Mouse (Mus musculus) CH12.LX (cell line): ENCODE results near the gene Serinc5. TPM values are rescaled to one million over a fixed set of nuclear protein-coding genes. Genes with fewer than 3 reads are reported as not detected.

Experiments used
- DNase-seq: peaks from one replicate; pipeline ENCODE4 v3.0.0-alpha.2; 2013; ENCODE audit errors: extremely low read depth
- H3K27ac ChIP-seq: 2 replicates; pipeline ENCODE4 v1.5.1; 2012; ENCODE audit warnings: low read depth, mild to moderate bottlenecking, control low read depth, moderate library complexity; ENCODE audit not compliant: insufficient read depth
- H3K27me3 ChIP-seq: replicated peaks from 2 replicates; pipeline ENCODE3; 2012; ENCODE audit warnings: inconsistent platforms
- H3K36me3 ChIP-seq, 2 experiments: replicated peaks in 1 of 2; 2 replicates each; pipeline versions ENCODE3 to v1.6.1; 2012; ENCODE audit warnings: inconsistent platforms in 1 of 2, low read length in 1 of 2, mild to moderate bottlenecking in 1 of 2, mixed read lengths in 1 of 2, moderate library complexity in 1 of 2; ENCODE audit not compliant: control insufficient read depth in 1 of 2, insufficient read depth in 1 of 2
- H3K4me1 ChIP-seq, 2 experiments: 2 replicates each; pipeline ENCODE4 v1.6.1; 2012; ENCODE audit warnings: inconsistent platforms in 1 of 2, moderate library complexity in 1 of 2; ENCODE audit not compliant: insufficient read depth in 2 of 2, control insufficient read depth in 1 of 2
- H3K4me2 ChIP-seq: 2 replicates; pipeline ENCODE4 v1.6.1; 2012; ENCODE audit warnings: low read depth, mild to moderate bottlenecking, control low read depth; ENCODE audit not compliant: poor library complexity, insufficient read depth, severe bottlenecking
- H3K4me3 ChIP-seq, 3 experiments: fragments of 150-350 bp in 1 of 3; sonication (generic) in 1 of 3; replicated peaks in 1 of 3; 2 replicates each; pipeline versions ENCODE3 to v1.5.1; 2011 to 2012; ENCODE audit warnings: low read depth in 2 of 3, low read length in 2 of 3, mild to moderate bottlenecking in 2 of 3, moderate library complexity in 2 of 3, control low read depth in 1 of 3, improper control_type of control experiment in 1 of 3, inconsistent platforms in 1 of 3, mixed read lengths in 1 of 3; ENCODE audit not compliant: poor library complexity in 1 of 3
- H3K79me2 ChIP-seq: replicated peaks from 2 replicates; pipeline ENCODE4 v1.6.1; 2012; ENCODE audit warnings: mild to moderate bottlenecking, moderate library complexity; ENCODE audit not compliant: control insufficient read depth, poor library complexity, insufficient read depth, severe bottlenecking; ENCODE audit errors: extremely low read depth
- H3K9ac ChIP-seq: 2 replicates; pipeline ENCODE4 v1.6.1; 2012; ENCODE audit warnings: low read depth, mild to moderate bottlenecking, control low read depth, moderate library complexity; ENCODE audit not compliant: insufficient read depth
- H3K9me3 ChIP-seq: replicated peaks from 2 replicates; pipeline ENCODE3; 2012; ENCODE audit warnings: low read length, inconsistent platforms, mixed read lengths
- BHLHE40 ChIP-seq: IDR thresholded peaks from 2 replicates; pipeline ENCODE4 v1.6.1; 2011; ENCODE audit warnings: mild to moderate bottlenecking, low read depth, low read length, improper control_type of control experiment
- CHD1 ChIP-seq: IDR thresholded peaks from 2 replicates; pipeline ENCODE4 v1.6.1; 2012; ENCODE audit warnings: low read depth, low read length, improper control_type of control experiment, inconsistent platforms
- CHD2 ChIP-seq: IDR thresholded peaks from 2 replicates; pipeline ENCODE4 v1.6.1; 2011; ENCODE audit warnings: low read length, improper control_type of control experiment
- CTCF ChIP-seq, 2 experiments: IDR thresholded peaks in 1 of 2; conservative IDR thresholded peaks in 1 of 2; 2 replicates each; pipeline ENCODE4 v1.5.1; 2011 to 2012; ENCODE audit warnings: low read depth in 2 of 2, low read length in 2 of 2, improper control_type of control experiment in 1 of 2, inconsistent platforms in 1 of 2, mild to moderate bottlenecking in 1 of 2, moderate library complexity in 1 of 2
- EP300 ChIP-seq: IDR thresholded peaks from 2 replicates; pipeline ENCODE4 v1.6.1; 2011; ENCODE audit warnings: low read length, improper control_type of control experiment
- ETS1 ChIP-seq: conservative IDR thresholded peaks from 2 replicates; pipeline ENCODE4 v1.6.1; 2012; ENCODE audit warnings: low read depth, mild to moderate bottlenecking, inconsistent platforms, low read length, improper control_type of control experiment, moderate library complexity
- HCFC1 ChIP-seq: IDR thresholded peaks from 2 replicates; pipeline ENCODE4 v1.6.1; 2012; ENCODE audit warnings: low read depth, mild to moderate bottlenecking, inconsistent platforms, low read length, improper control_type of control experiment
- IRF4 ChIP-seq: IDR thresholded peaks from 2 replicates; pipeline ENCODE4 v1.6.1; 2014; ENCODE audit warnings: low read depth, mild to moderate bottlenecking, inconsistent platforms, low read length, improper control_type of control experiment
- JUND ChIP-seq: conservative IDR thresholded peaks from 2 replicates; pipeline ENCODE4 v1.6.1; 2011; ENCODE audit warnings: low read depth, low read length, improper control_type of control experiment
- MAFK ChIP-seq: IDR thresholded peaks from 2 replicates; pipeline ENCODE4 v1.6.1; 2011; ENCODE audit warnings: low read length, improper control_type of control experiment; ENCODE audit not compliant: insufficient replicate concordance
- MAX ChIP-seq: IDR thresholded peaks from 2 replicates; pipeline ENCODE4 v1.6.1; 2011; ENCODE audit warnings: low read length, improper control_type of control experiment
- MAZ ChIP-seq: IDR thresholded peaks from 2 replicates; pipeline ENCODE4 v1.6.1; 2012; ENCODE audit warnings: low read depth, mild to moderate bottlenecking, inconsistent platforms, low read length, improper control_type of control experiment, moderate library complexity
- MEF2A ChIP-seq: IDR thresholded peaks from 2 replicates; pipeline ENCODE4 v1.6.1; 2014; ENCODE audit warnings: low read depth, mild to moderate bottlenecking, inconsistent platforms, low read length, improper control_type of control experiment, borderline replicate concordance
- MXI1 ChIP-seq: IDR thresholded peaks from 2 replicates; pipeline ENCODE4 v1.6.1; 2011; ENCODE audit warnings: mild to moderate bottlenecking, low read depth, low read length, improper control_type of control experiment
- MYC ChIP-seq: IDR thresholded peaks from 2 replicates; pipeline ENCODE4 v1.6.1; 2011; ENCODE audit warnings: low read depth, mild to moderate bottlenecking, improper control_type of control experiment, low read length
- NELFE ChIP-seq: IDR thresholded peaks from 2 replicates; pipeline ENCODE4 v1.6.1; 2011; ENCODE audit warnings: low read depth, low read length, improper control_type of control experiment
- NRF1 ChIP-seq: IDR thresholded peaks from 2 replicates; pipeline ENCODE4 v1.6.1; 2014; ENCODE audit warnings: low read depth, mild to moderate bottlenecking, inconsistent platforms, low read length, improper control_type of control experiment, moderate library complexity
- RCOR1 ChIP-seq: conservative IDR thresholded peaks from 2 replicates; pipeline ENCODE4 v1.6.1; 2012; ENCODE audit warnings: low read depth, mild to moderate bottlenecking, inconsistent platforms, low read length, improper control_type of control experiment
- SIN3A ChIP-seq: IDR thresholded peaks from 2 replicates; pipeline ENCODE4 v1.6.1; 2012; ENCODE audit warnings: low read length, improper control_type of control experiment, inconsistent platforms
- SMC3 ChIP-seq: IDR thresholded peaks from 2 replicates; pipeline ENCODE4 v1.6.1; 2011; ENCODE audit warnings: low read depth, low read length, improper control_type of control experiment
- TCF12 ChIP-seq: IDR thresholded peaks from 2 replicates; pipeline ENCODE4 v1.6.1; 2014; ENCODE audit warnings: low read depth, mild to moderate bottlenecking, inconsistent platforms, low read length, improper control_type of control experiment
- USF2 ChIP-seq: conservative IDR thresholded peaks from 2 replicates; pipeline ENCODE4 v1.6.1; 2011; ENCODE audit warnings: low read depth, low read length, improper control_type of control experiment
- ZNF384 ChIP-seq: IDR thresholded peaks from 2 replicates; pipeline ENCODE4 v1.6.1; 2012; ENCODE audit warnings: low read depth, low read length, improper control_type of control experiment, inconsistent platforms
- dilution Hi-C: fragments of 300-500 bp; cut with MboI; formaldehyde crosslinking; loops from 2 replicates; pipeline ENCODE4 v1.14.3; 2020; ENCODE audit warnings: low sequenced_read_pairs; ENCODE audit not compliant: extremely low pct_unique_long_range_greater_than_20kb, extremely low pct_ligation_motif_present
- in situ Hi-C: fragments of 300-500 bp; cut with MboI; formaldehyde crosslinking; loops from 3 replicates; pipeline ENCODE4 v1.14.3; 2019; ENCODE audit warnings: low sequenced_read_pairs, low pct_ligation_motif_present, low pct_unique_long_range_greater_than_20kb, mixed read lengths
- polyA plus RNA-seq: library from polyadenylated mRNA; unstranded; fragments of >175 nt; gene quantifications from 2 replicates; pipeline ENCODE4 v1.2.1, GENCODE M21; 2012; ENCODE audit warnings: low read depth; ENCODE audit not compliant: insufficient read length
- total RNA-seq, 2 experiments: library from RNA; depleted of rRNA; stranded (reverse); fragments of 300-350 nt in 1 of 2; fragments of >200 nt in 1 of 2; gene quantifications; 2 replicates each; pipeline ENCODE4 v1.2.3; 2012 to 2014

Gene Serinc5
- total and polyA plus RNA-seq, 3 experiments, result 1.9 to 5.2 (median 4.3) TPM

DNA sequence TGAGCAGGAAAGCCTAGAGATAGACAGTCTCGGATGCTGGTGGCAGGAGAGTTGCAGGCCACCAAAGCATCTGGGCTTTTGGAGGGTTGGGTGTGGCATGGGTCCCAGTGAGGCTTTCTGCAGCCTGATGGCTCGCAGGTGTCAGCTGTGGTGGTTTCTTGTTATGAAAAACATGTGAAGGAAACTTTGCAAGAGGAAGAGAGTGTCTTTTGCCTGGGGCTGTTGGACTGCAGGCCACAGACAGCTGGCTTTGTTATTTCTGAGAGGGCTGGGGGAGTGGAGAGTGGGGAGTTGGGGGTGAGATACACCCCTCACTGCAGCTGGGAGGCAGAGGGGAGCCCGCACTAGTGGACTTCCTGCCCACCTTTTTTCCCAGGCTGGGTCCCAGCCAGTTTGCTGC, 127.9 kb downstream of the Serinc5 start:
- peak; percentile 18; the same call in 1 of the 2 replicates for TF ChIP-seq ZNF384
- TF ChIP-seq CTCF (conservative IDR thresholded peaks at IDR 0.05 in 1 of 2, IDR thresholded peaks at IDR 0.05 in 1 of 2; ENCODE audit: low read depth in 2 of 2, low read length in 2 of 2), result no peak
- TF ChIP-seq MYC, result 0 out of 2 replicates have a peak, but pooled peaks have one; percentile 32
- 0 out of 2 replicates have a peak, but pooled peaks have one; percentile 8 for TF ChIP-seq NRF1
- TF ChIP-seq MAZ, result peak; percentile 83
- TF ChIP-seq MEF2A, result peak; percentile 78
- TF ChIP-seq CHD2, result no peak
- TF ChIP-seq BHLHE40, result peak; percentile 69
- TF ChIP-seq USF2, result no peak
- TF ChIP-seq MAFK, result no peak
- TF ChIP-seq IRF4, result peak; percentile 82
- no peak for TF ChIP-seq JUND
- TF ChIP-seq NELFE, result no peak
- TF ChIP-seq RCOR1, result no peak
- peak; percentile 91 for TF ChIP-seq EP300
- TF ChIP-seq SMC3, result peak; percentile 15; the same call in 1 of the 2 replicates
- TF ChIP-seq MXI1, result 0 out of 2 replicates have a peak, but pooled peaks have one; percentile 35
- peak; percentile 77 for TF ChIP-seq ETS1
- no peak for TF ChIP-seq HCFC1
- peak; percentile 100 for TF ChIP-seq TCF12
- TF ChIP-seq MAX, result peak; percentile 51; the same call in 1 of the 2 replicates
- TF ChIP-seq SIN3A, result peak; percentile 91
- Histone ChIP-seq H3K9me3 (peaks cover 11% of the 10 kb centered on the region), H3K27me3 (no peaks in the 10 kb centered on the region), H3K4me1 (peaks cover 10 to 51% of the 10 kb centered on the region in 2 experiments), H3K36me3 (no peaks in the 10 kb centered on the region), H3K4me2 (no peak overlapping the region), H3K79me2 (no peaks in the 10 kb centered on the region), H3K9ac (no peak overlapping the region), H3K4me3 (no peak overlapping the region), H3K27ac (peak overlapping the region; percentile 44)
- in situ Hi-C loops, result loop anchor here (25.0 kb wide), 2 partner anchors 377 to 827 kb away; partner anchors contain the start of genes Dhfr and Msh3
- dilution Hi-C loops, result no loop called here
- peak; percentile 75 for DNase-seq

DNA sequence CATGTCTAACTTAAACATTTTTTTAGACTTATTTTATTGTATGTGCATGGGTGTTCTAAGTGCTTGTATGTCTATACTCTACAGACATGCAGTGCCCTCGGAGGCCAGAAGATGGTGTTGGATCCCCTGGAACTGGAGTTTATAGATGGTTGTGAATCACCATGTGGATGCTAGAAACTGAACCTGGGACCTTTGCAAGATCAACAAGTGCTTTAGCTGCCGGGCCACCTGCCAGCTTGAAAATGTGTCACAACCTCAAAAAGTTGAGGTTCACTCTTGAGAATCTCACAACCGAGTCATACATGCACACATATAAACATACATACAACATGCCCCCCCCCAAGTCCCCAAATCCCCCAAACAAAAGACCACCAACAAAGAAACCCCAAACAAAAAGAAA, 129.0 kb downstream of the Serinc5 start:
- Histone ChIP-seq H3K36me3 (no peaks in the 10 kb centered on the region), H3K4me3 (no peak overlapping the region), H3K9ac (no peak overlapping the region), H3K4me1 (peaks cover 10 to 51% of the 10 kb centered on the region in 2 experiments), H3K79me2 (no peaks in the 10 kb centered on the region), H3K27ac (no peak overlapping the region), H3K4me2 (no peak overlapping the region), H3K9me3 (peaks cover 11% of the 10 kb centered on the region), H3K27me3 (no peaks in the 10 kb centered on the region)
- no peak for TF ChIP-seq CHD1
- no peak for TF ChIP-seq MEF2A
- peak in 1 of 2 experiments; percentile 36; a peak in 2 of 4 replicates for TF ChIP-seq CTCF (conservative IDR thresholded peaks at IDR 0.05 in 1 of 2, IDR thresholded peaks at IDR 0.05 in 1 of 2; ENCODE audit: low read depth in 2 of 2, low read length in 2 of 2)
- DNase-seq, result no peak
- in situ Hi-C loops, result loop anchor here (5.0 to 25.0 kb wide), 3 partner anchors 163 to 828 kb away; partner anchors contain the start of genes Dhfr, Msh3 and Spz1
- dilution Hi-C loops, result no loop called here
